Mouse (Mus musculus) cerebellum, postnatal 25 days (tissue): ENCODE data around the gene Xiap.

Source experiments
- DNase-seq, 2 experiments: peaks; one replicate each; pipeline ENCODE4 v3.0.0; 2021; ENCODE audit warnings: mixed read lengths in 2 of 2

Gene Xiap

DNA sequence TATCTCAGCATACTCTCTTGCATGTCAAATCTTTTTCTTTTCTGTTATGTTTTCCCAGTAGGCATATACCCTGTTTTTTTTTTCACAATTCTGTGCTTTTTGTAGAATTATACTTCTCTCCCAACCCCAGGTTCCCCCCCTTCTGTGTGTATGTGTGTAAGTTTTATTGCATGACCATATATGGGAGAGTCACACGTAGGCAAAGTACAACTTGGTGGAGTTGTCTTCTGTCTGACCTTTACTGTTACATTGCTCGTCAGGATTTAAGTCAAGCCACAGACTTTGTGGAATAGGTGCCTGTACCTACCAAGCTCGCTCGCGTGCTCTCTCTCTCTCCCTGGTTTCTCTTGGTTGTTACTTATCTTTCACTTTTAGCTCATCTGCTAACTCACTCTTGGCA, 28.7 kb downstream of the Xiap start:
- DNase-seq: no peak

DNA sequence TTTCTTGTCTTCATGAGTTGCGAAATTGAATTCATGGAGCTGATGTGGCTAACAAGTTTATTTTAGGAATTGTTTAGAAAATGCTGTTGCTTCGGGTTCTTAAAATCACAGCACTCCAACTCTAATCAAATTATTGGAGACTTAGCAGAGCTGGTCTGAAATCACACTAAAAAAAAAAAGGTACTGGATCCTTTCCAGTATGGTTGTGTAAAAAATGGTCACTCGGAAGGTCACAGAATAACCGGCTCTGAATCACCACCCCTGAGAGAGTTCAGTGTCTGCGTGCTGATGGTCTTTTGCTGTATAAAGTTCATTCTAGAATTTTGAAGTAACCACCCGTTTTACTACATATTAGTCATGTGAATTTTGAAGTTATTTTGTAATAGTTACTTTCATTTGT, 47.7 kb downstream of the Xiap start:
- no peak for DNase-seq

DNA sequence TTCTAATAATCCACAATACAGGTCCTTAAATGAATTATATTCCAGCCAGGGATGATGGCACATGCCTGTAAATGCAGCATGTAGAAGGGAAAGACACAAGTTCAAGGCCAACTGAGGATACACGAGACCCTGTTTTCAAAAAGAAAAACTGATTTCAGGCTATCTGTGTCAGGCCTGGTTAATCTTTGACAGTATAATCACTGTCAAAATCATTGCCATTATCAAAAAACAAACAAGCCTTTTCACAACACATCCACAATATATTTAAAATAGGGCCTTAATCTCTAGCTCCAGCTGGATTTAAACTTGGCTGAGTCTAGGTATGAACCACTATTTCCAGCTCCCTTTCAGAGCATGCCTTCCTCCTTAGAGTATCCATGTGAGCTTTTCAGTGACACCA, 51.1 kb downstream of the Xiap start:
- no peak for DNase-seq

DNA sequence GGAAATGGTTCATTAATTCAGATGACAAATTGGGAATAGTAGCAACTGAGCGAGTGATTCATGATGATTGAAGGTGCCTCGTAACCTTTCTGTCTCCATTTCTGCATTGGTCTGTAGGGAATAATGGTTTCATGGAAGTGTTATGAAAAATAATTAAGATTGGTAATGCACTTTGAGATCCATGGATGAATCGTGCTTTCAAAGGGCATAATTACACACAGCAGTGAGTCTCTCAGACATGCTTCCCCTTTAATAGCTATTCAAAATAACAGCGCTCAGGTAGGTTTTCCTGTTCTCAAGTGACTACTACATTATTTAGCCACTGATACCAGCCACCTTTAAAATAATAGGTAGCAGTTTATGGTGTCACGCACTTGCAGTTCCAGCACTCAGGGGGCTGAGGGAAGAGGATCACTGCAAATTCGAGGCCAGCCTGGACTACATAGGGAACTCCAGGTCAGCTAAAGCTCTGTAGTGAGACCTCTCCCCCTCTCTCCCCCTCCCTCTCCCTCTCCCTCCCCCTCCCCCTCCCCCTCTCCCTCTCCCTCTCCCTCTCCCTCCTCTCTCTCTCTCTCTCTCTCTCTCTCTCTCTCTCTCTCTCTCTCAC, 60.1 kb downstream of the Xiap start:
- no peak for DNase-seq

DNA sequence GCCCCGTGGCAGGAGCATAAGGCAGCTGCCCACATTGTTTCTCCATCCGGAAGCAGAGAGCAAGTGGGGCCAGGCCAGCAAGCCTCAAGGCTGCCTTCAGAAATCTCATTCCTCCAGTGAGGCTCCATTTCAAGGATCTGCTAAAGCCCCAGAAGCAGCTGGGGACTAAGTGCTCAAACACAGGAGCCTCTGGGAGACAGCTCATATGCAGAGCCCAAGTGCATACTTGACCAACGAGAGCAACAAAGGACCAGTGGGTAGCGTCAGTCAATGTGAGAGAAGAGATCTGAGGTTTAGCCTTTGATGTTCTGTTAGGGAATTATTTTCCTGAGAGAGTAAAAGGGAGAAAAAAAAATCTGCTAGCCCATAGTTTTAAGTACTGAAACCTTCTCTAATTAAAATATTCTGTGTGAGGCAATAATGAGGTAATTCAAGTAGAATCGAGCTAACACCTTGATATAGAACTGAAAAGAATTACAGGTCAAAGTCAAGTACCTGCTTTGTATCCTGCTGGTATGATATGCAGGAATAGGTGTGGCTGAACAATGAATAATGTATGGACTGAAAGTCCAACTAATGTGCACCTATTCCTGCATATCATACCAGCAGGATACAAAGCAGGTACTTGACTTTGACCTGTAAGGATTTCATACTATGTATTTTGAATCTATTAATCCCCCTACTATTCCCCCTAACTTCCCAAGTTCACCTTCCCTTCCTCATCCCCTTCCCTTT, 65.7 kb downstream of the Xiap start:
- no peak for DNase-seq

DNA sequence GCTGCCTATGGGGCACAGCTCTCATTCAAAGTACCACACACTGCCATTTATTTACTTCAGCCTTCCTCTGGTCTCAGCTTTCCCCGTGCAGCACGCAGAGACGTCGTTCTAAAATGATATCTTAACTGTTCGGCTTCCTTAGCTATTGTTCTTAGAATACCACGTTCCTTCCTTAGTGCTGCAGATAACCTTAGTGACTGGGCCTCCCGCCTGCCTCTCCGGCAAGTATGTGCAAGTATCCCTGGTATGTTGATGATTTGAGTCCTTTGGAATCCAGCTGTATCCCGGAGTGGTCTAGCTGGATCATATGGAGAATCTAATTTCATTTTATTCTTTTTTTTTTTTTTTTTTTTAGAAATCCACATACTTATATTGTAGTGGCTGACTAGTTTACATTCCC, 80.4 kb downstream of the Xiap start:
- DNase-seq: no peak

DNA sequence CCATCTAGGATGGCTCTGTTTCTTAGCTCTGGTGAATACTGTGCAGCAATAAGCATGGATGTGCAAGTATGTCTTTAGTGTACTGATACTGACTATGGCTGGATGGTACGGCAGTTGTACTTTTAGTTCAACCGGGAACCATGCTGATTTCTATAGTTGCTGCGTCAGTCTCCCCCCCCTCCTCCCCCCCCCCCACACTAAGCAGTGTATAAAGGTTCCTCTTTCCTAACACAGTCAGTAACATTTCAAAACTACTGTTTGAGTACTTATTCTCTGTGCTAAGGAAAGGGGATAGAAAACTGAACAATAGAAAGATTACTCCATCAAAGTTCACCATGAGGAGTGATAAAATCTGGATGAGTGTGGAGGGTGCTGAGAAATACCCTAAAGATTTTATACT, 83.1 kb downstream of the Xiap start:
- DNase-seq: no peak

DNA sequence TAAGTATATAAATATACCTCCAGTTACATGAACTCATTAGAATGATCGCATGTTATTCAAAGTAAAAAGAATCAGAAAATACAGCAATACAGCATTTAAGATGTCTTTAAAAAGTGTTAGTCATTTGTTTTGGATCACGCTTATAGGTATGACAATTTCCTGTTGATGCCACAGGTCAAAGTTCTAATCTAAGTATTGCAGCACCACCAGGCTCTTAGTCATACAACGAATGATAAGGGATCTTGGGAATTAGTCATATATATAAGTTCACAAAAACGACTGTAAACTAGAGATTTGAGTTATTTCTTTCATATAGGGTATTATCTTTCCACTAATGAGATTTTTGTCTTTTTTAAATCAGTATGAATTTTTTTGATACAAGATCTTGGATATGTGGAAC, 84.5 kb downstream of the Xiap start:
- DNase-seq: no peak

DNA sequence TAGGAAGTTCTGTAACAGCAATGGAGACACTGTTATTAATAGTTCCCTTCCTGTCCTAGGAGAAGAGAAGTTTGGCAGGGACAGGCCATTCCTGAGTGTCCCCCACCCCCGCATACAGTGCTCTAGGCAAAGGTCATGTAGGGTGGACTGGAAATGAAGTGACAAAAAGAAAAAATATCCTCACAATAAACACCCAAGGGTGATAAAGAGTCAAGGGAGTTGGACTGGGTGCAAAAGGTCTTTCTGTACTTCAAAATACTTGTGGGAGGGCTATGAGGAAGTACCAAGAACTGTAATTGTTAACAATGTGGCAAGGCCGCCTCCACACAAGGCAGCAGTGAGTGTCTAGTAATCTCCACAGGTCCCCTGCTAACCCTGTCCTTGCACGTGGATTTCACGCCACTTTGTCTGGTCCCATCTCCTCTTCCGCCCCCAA, 88.6 kb downstream of the Xiap start:
- DNase-seq: peak; percentile 7 to 8

DNA sequence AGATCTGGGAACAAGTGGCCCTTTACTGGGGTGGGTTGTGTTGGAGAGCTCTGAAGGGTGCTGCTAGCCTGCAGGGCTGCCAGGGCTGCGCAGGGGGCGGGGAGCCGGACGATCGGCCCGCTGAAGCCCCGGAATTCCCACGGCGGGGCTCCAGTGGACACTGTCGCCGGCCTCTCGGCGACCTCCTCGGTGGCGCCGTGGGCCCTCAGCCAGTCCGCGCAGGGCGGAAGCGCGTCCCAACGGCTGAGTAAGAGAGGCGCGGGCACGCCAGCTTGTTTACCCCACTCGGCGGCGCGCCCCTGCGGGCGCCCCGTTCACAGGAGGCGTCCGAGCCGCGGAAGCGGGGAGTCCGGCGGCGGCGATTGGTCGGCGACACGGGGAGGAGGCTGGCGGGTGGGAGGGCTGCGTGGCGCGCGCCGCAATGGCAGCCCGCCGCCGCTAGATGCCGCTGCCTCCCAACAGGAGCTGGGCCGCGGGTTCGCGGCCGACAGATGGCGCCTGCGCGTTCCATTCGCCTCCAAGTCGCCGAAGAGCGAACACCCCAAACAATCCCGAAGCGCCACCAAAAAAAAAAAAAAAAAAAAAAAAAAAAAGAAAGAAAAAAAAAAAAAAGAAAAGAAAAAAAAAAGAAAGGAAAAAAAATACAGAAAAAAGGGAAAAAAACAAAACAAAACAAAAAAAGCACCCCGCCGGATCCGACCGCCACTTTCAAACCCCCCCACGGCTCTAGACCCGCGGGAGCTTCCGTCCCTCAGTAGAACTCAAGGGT, 89.5 kb downstream of the Xiap start, which contains the start of gene Stag2:
Gene Stag2 (plus strand): TSS at position 530 of the 769 bp plus-strand sequence.
- DNase-seq: peak; percentile 86 to 92

DNA sequence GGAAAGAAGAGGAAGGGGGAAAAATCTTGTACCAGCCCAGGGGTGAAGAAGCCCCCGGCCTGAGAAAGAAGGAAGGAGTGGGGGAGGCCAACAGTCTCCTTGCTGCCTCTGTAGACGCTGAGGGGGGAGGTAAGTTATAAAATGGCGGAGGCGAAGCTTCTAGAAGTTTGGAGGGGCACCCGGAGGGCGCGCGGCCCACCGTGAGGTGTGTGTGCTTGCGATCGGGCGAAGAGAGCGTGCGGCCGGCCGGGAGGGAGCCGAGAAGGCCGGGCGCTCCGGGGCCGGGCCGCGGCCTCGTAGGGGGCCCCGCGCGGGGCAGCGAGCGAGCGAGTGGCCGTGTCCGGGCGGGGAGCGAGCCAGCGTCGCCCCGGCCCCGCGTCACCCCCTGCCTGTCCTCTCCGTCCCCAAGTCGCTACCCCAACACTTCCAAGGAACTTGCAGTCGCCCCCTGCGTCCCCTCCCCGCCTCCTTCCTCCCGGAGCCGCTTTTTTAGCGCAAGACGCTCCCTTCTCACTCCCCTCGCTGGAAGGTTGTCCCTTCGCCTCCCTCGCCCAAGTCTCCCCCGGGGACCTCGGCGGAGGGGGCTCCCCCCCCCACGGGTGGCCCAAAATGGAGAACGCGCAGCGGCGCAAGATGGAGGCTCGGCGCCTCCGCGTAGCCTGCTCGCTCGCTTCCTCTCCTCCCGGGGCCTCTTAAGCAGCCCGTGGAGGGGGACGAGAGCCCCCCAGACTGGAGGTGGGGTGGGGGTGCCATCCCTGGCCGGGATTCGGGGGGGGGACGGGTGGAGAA, 90.3 kb downstream of the Xiap start:
- DNase-seq: peak; percentile 62 to 72

DNA sequence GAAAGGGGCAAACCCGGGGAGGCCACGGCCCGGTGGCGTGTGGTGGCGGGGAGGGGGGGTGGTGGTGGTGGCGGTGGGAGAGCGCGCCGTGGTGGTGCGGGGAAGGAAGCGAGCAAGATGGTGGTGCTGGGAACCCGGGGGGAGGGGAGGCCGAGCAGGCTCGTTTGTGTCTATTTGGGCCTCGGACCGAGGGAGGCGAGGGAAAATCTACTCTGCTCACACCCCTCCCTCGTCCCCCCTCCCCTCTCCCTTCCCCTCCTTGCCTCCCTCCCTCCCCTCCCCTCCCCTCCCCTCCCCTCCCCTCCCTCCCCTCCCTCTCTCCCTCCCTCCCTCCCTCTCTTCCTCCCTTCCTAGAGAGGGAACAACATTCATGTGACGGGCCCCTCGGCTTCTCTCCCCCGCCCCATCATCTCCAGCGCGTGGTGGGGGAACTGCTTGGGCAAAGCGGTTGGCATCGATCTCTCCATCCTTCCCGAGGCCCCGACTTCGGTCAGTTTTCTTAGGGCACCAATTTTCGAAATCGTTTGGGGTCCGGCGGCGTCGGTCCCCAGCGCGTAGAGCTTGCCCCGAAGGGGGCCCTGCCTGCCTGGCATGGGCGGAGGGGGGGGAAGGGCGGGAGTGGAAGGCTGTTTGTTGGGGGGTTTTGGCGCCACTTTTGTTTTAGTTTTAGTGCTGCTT, 91.0 kb downstream of the Xiap start:
- peak; percentile 79 to 90 for DNase-seq

DNA sequence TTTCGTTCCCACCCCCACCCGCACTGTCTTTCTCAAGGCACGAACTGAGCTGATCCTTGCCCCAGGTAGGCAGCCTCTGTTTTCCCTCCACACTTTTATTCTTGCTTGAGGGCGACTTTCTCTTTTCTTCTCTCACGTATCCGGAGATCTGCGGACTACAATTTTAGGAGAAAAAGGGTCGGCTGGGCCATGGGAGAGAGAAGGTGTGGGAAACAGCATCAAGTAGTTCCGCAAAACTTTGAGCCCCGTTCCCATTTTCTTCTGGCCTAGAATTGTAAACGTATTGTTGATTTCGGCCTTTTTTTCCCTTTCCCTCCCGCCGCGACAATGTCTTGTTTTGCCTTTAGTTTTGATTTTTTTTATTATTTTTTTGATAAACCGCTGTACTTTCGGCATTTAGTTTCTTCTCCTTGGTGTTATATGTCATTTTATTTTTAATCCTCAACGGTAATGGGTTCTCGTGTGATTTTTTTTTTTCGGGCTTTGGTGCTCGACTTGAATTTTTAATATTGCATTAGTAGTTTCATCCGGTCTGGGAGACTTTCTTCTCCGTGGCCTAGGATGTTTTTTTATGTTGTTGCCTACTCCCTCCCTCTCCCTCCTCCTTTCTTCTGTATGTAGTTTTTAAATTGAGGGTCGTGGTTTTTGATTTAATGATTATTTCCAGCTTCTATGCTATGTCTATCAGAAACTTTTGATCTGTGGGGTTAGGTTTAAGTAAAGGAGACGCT, 91.7 kb downstream of the Xiap start:
- no peak for DNase-seq

DNA sequence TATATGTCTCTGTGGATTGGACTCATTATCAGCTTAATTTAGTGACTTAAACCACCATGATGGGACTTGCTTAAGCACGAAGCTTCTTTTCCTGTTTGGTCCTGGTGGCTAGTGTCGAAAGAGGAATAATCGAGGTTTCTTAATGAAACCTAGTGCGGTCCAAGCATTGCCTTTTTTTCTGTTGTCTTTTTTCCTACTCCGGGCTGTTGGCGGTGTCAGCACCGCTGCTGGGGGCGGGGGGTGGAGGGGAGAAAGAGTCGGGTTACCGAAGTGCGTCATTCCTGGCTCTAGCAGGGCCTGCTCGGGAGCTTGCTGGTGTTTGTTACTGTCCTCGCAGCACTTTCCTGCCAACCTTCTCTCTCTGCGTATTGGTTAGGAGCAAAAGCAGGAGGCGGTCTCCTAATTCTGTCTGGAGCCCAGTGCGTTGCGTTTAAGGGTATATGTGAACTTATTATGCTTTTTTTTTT, 92.5 kb downstream of the Xiap start:
- peak; percentile 79 to 86 for DNase-seq

DNA sequence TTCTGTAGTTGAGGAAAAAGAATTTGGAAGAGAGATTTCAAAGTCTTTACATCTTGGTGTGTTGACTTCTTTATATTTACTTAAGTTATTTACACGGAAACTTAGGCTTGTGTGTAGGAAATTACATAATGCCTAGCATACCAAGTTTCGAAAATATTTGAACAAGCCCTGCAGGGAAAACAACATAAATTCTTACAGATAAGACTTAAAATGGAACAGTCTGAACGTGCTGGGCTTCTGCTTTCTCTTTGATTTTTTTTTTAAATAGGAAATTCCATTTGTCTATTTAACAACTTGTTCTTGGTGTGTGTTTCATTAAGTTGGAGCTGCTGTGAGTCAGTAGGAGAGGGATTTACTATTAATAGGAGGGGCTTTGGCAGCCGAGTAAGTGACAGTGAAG, 93.6 kb downstream of the Xiap start:
- DNase-seq: no peak
